Mouse (Mus musculus) small intestine, adult 2 months (tissue): ENCODE measurements at regions not wholly inside any gene's neighbourhood (a gene's known extent, or its start where the extent isn't known, plus 50 kb on each side); places are given as distances from the start of the nearest gene placed in this dataset.
"Not testable (repeated sequence)": the region's sequence is repeated elsewhere in the genome, so short reads cannot be mapped to it uniquely, and the experiment has no call there.

ENCODE experiments used
- H3K27ac ChIP-seq: fragments of 200-500 bp; 2 replicates; pipeline ENCODE4 v1.5.1; 2012; ENCODE audit warnings: low read depth, low read length, control low read depth, inconsistent platforms; ENCODE audit not compliant: insufficient read depth
- H3K27me3 ChIP-seq: fragments of 200-500 bp; 2 replicates; pipeline ENCODE4 v1.6.1; 2012; ENCODE audit warnings: mild to moderate bottlenecking, moderate library complexity, low read length, inconsistent platforms; ENCODE audit not compliant: control insufficient read depth, insufficient read depth
- H3K36me3 ChIP-seq: fragments of 200-500 bp; 2 replicates; pipeline ENCODE4 v1.6.1; 2012; ENCODE audit warnings: mild to moderate bottlenecking, low read length, control low read depth, inconsistent platforms; ENCODE audit not compliant: control insufficient read depth, insufficient read depth
- H3K4me1 ChIP-seq: fragments of 200-500 bp; 2 replicates; pipeline ENCODE4 v1.6.1; 2012; ENCODE audit warnings: low read length, inconsistent platforms, mixed read lengths; ENCODE audit not compliant: control insufficient read depth, insufficient read depth, insufficient read length
- H3K4me3 ChIP-seq: fragments of 200-500 bp; 2 replicates; pipeline ENCODE4 v1.5.1; 2012; ENCODE audit warnings: low read depth, mild to moderate bottlenecking, control low read depth, inconsistent platforms, low read length, moderate library complexity
- CTCF ChIP-seq: fragments of 200-500 bp; IDR thresholded peaks from 2 replicates; pipeline ENCODE4 v1.5.1; 2012; ENCODE audit warnings: low read depth, mild to moderate bottlenecking, control low read depth, inconsistent platforms, low read length, moderate library complexity, mixed read lengths; ENCODE audit not compliant: insufficient replicate concordance, insufficient read length; ENCODE audit errors: extremely low read depth
- POLR2A ChIP-seq: fragments of 200-500 bp; IDR thresholded peaks from 2 replicates; pipeline ENCODE4 v1.6.1; 2012; ENCODE audit warnings: low read depth, mild to moderate bottlenecking, control low read depth, inconsistent platforms, low read length, moderate library complexity
- WGBS: fragments of 180-500 bp; shearing (Covaris S2); methylation state at CpG from one replicate; pipeline ENCODE4 v1.1.7; 2018; 5-methylcytosine and 5-hydroxymethylcytosine counted together

GRCm38 (mm10) chr13:60479043-60479861 lies 122.5 kb upstream of the Dapk1 start:
- 3% methylated on average over 18 of the region's 18 CpGs for WGBS
- Histone ChIP-seq H3K27me3 (no peaks in the 10 kb centered on the region), H3K4me1 (peaks cover 6% of the 10 kb centered on the region; the same call in 1 of the 2 replicates), H3K27ac (no peak overlapping the region), H3K36me3 (no peaks in the 10 kb centered on the region), H3K4me3 (peak overlapping the region; percentile 24; the same call in 1 of the 2 replicates)
- TF ChIP-seq CTCF (no peak), POLR2A (no peak)

DNA sequence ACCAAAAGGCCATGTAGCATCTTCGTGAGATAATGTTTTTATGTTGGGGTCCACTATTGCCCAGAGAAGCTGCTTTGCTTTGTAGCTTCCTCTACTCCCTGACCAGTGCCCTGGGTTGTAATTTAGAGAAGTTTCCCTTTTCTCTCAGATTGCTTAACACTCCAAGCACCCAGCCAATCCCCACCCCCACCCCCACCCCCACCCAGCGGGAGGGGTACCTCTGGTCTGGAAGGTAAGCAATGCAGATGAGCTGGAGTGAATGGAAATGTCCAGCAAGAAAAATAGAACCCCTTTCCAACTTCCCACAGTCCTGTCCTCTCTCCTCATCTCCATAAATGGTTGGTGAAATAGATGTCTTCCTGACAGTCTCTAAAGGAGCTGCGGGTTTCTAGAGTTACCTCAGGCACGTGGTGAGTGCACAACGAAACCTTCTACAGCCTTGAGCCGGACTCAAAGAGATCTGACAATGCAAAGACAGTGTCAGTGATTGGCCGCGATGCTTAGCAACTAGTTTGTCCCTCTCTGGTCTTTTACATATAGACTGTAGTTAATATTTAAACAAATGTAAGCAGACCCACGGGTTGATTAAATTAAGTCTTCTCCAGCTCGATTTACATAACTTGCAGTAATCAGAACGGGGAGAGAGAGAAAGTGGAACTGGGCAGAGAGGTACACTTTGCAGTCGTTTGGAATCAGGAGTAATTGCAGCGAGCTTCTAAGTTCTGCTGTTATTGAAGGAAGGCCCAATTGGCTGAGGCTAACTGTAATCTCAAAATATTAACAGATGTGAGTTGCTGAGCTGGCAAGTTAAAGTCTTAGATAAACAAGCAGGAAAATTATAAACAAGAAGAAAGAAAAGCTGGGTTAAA lies 121.7 kb upstream of the Dapk1 start:
- H3K4me3 ChIP-seq: no peak overlapping the region
- no peaks in the 10 kb centered on the region for H3K27me3 ChIP-seq
- 4% methylated on average over 13 of the region's 13 CpGs for WGBS
- TF ChIP-seq CTCF: no peak
- no peak for TF ChIP-seq POLR2A
- peaks cover 6% of the 10 kb centered on the region; the same call in 1 of the 2 replicates for H3K4me1 ChIP-seq
- no peak overlapping the region for H3K27ac ChIP-seq
- no peaks in the 10 kb centered on the region for H3K36me3 ChIP-seq

- H3K4me1 ChIP-seq: peaks cover 6% of the 10 kb centered on the region; the same call in 1 of the 2 replicates
- WGBS: 5% methylated on average over 21 of the region's 21 CpGs
- no peak overlapping the region for H3K27ac ChIP-seq
- TF ChIP-seq POLR2A (no peak), CTCF (no peak)
- no peaks in the 10 kb centered on the region for H3K36me3 ChIP-seq
- no peaks in the 10 kb centered on the region for H3K27me3 ChIP-seq
- H3K4me3 ChIP-seq: peak overlapping the region; percentile 30
These were observed 120.9 kb upstream of the Dapk1 start for GRCm38 (mm10) chr13:60480731-60481431.

- not testable (repeated sequence) for H3K4me1 ChIP-seq, H3K36me3 ChIP-seq, H3K27ac ChIP-seq, H3K4me3 ChIP-seq, H3K27me3 ChIP-seq
- WGBS: 72% methylated on average over 11 of the region's 11 CpGs
These were observed 120.3 kb upstream of the Dapk1 start for GRCm38 (mm10) chr13:60481451-60481850.

DNA sequence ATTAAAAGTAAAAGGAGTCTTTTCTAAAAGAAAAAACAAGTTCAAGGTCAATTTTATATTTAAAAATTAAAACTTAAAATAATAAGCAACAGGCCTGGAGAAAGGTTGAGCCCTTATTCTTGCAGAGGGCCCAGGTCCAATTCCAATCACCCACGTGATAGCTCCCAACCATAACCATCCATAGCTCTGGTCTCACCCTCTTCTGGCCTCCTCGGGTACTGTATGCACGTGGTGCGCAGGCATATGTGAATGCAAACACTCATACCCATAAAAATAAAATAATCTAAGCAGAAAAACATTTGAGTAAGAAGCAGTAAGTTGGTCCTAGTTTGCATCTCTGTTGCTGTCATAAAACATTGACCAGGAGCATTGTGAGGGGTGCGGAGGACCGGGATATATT lies 119.8 kb upstream of the Dapk1 start:
- Histone ChIP-seq H3K4me1 (peaks cover 6% of the 10 kb centered on the region; the same call in 1 of the 2 replicates), H3K27ac (no peak overlapping the region), H3K36me3 (no peaks in the 10 kb centered on the region), H3K4me3 (no peak overlapping the region), H3K27me3 (no peaks in the 10 kb centered on the region)
- TF ChIP-seq POLR2A (no peak), CTCF (no peak)
- WGBS: 95% methylated on average over 6 of the region's 6 CpGs

DNA sequence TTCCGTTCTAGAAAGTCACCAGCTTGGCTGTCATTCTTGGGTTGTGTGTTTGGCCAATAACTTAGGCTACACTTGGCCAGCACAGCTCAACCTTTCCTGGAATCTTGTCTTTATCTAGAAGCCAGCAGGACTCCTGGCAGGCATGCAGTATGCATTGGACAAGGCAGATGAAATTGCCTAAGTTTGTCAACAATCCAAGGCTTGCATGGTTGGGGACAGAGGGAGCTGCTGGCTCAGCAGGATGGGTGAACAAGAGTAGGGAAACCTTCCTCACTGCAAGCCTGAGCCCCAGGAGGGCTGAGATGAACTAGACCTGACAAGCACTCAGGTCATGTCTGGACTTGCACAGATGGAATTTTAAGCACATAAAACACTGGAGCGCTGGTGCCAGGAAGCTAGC lies 115.6 kb upstream of the Dapk1 start:
- Histone ChIP-seq H3K36me3 (no peaks in the 10 kb centered on the region), H3K27ac (no peak overlapping the region), H3K4me1 (0 out of 2 replicates have a peak, but pooled peaks cover under 1% of the 10 kb centered on the region), H3K27me3 (no peaks in the 10 kb centered on the region), H3K4me3 (no peak overlapping the region)
- WGBS: 64% methylated on average over 2 of the region's 2 CpGs
- TF ChIP-seq CTCF: no peak
- TF ChIP-seq POLR2A: no peak
